Mouse (Mus musculus) NIH3T3 (cell line): ENCODE data around the gene Sema6d.

Experiments
- DNase-seq: peaks from one replicate; pipeline ENCODE4 v3.0.0-alpha.2; 2012; ENCODE audit warnings: low read depth

Gene Sema6d

GRCm38 (mm10) chr2:124401727-124402380, 312.1 kb downstream of the Sema6d start:
- DNase-seq: no peak

GRCm38 (mm10) chr2:124403571-124403970, 313.8 kb downstream of the Sema6d start:
- DNase-seq: no peak

GRCm38 (mm10) chr2:124403981-124404380, 314.2 kb downstream of the Sema6d start:
- DNase-seq: peak; percentile 7

GRCm38 (mm10) chr2:124404631-124405562, 315.1 kb downstream of the Sema6d start:
- no peak for DNase-seq

- no peak for DNase-seq
Measured at GRCm38 (mm10) chr2:124408956-124409355, 319.2 kb downstream of the Sema6d start.

- DNase-seq: no peak
Measured at GRCm38 (mm10) chr2:124416730-124417129, 327.0 kb downstream of the Sema6d start.

GRCm38 (mm10) chr2:124418319-124418718, 328.6 kb downstream of the Sema6d start:
- DNase-seq: no peak

GRCm38 (mm10) chr2:124420170-124420825, 330.5 kb downstream of the Sema6d start:
- no peak for DNase-seq

- DNase-seq: no peak
Measured at GRCm38 (mm10) chr2:124429744-124430143, 340.0 kb downstream of the Sema6d start.

GRCm38 (mm10) chr2:124430708-124431107, 340.9 kb downstream of the Sema6d start:
- no peak for DNase-seq

- DNase-seq: no peak
Measured at GRCm38 (mm10) chr2:124435382-124436002, 345.7 kb downstream of the Sema6d start.

- no peak for DNase-seq
Measured at GRCm38 (mm10) chr2:124436704-124437103, 346.9 kb downstream of the Sema6d start.

GRCm38 (mm10) chr2:124444199-124444598, 354.4 kb downstream of the Sema6d start:
- DNase-seq: no peak

- no peak for DNase-seq
Measured at GRCm38 (mm10) chr2:124455881-124456280, 366.1 kb downstream of the Sema6d start.

- no peak for DNase-seq
Measured at GRCm38 (mm10) chr2:124456999-124457398, 367.2 kb downstream of the Sema6d start.

GRCm38 (mm10) chr2:124458028-124458427, 368.3 kb downstream of the Sema6d start:
- DNase-seq: no peak

- DNase-seq: no peak
Measured at GRCm38 (mm10) chr2:124460956-124461355, 371.2 kb downstream of the Sema6d start.

GRCm38 (mm10) chr2:124461378-124461851, 371.6 kb downstream of the Sema6d start:
- no peak for DNase-seq

GRCm38 (mm10) chr2:124465004-124465946, 375.5 kb downstream of the Sema6d start:
- no peak for DNase-seq

GRCm38 (mm10) chr2:124467429-124467828, 377.7 kb downstream of the Sema6d start:
- no peak for DNase-seq
